Comparison of ENCODE assay signal across 8 mouse cellular contexts in genomic region chr10:82814096-82814970, GRCm38 (mm10). TPM values are rescaled to one million over a fixed set of nuclear protein-coding genes. Genes with fewer than 3 reads are reported as not detected.
DNase-seq lines count a peak whose midpoint lies in the region; ATAC-seq and TF ChIP-seq lines count a peak whose summit lies in the region.

No protein-coding gene starts in this region.

- 41% methylated on average over 19 of the region's 19 CpGs for WGBS in heart, embryonic 12.5 days
- 35% methylated on average over 19 of the region's 19 CpGs for WGBS in intestine, embryonic 16.5 days

- intact Hi-C loops in heart, postnatal 10 days (cut with DNase I), result loop anchor here (5.0 to 10.0 kb wide), 2 partner anchors 48 to 380 kb away; no protein-coding TSS in a partner anchor
- intact Hi-C loops in left cerebral cortex, postnatal 14 days (cut with DNase I), result no loop called here
- intact Hi-C loops in heart, postnatal 25 days (cut with DNase I), result loop anchor here (5.0 kb wide), 1 partner anchor 43 kb away; no protein-coding TSS in a partner anchor

- 0 out of 2 replicates have a peak, but pooled peaks cover 7% of the 10 kb centered on the region for H3K27me3 ChIP-seq in heart, embryonic 12.5 days (replicated peaks)
- H3K27me3 ChIP-seq in intestine, embryonic 16.5 days (replicated peaks; ENCODE audit: control insufficient read depth, insufficient read depth, low read length), result no peaks in the 10 kb centered on the region

- H3K9me3 ChIP-seq in heart, embryonic 12.5 days (replicated peaks), result no peaks in the 10 kb centered on the region
- H3K9me3 ChIP-seq in intestine, embryonic 16.5 days (ENCODE audit: control insufficient read depth, low read length), result no peaks in the 10 kb centered on the region

- no peak for TF ChIP-seq POLR2A in bone marrow macrophage, adult 2 months (IDR thresholded peaks at IDR 0.05; ENCODE audit: borderline replicate concordance, low read depth, low read length)

- TF ChIP-seq CTCF in bone marrow macrophage, adult 2 months (IDR thresholded peaks at IDR 0.05; ENCODE audit: low read depth, low read length), result no peak

- no peak overlapping the region for H3K4me2 ChIP-seq in heart, embryonic 12.5 days
- H3K4me2 ChIP-seq in intestine, embryonic 16.5 days (ENCODE audit: low read depth, low read length), result no peak overlapping the region

- no peak overlapping the region for H3K27ac ChIP-seq in heart, embryonic 12.5 days (ENCODE audit: poor library complexity, severe bottlenecking)
- peak overlapping the region; percentile 48 for H3K27ac ChIP-seq in bone marrow macrophage, adult 2 months (ENCODE audit: insufficient read depth, low read depth, low read length)
- H3K27ac ChIP-seq in intestine, embryonic 16.5 days (ENCODE audit: low read length), result no peak overlapping the region

- H3K4me3 ChIP-seq in heart, embryonic 12.5 days, result no peak overlapping the region
- peak overlapping the region; percentile 6; the same call in 1 of the 2 replicates for H3K4me3 ChIP-seq in bone marrow macrophage, adult 2 months (ENCODE audit: insufficient read depth, low read length)
- no peak overlapping the region for H3K4me3 ChIP-seq in intestine, embryonic 16.5 days (ENCODE audit: low read length)

- no peak overlapping the region; the same call in 1 of the 2 replicates for H3K9ac ChIP-seq in heart, embryonic 12.5 days
- no peak overlapping the region for H3K9ac ChIP-seq in intestine, embryonic 16.5 days (ENCODE audit: low read depth, low read length)

- DNase-seq in heart, postnatal 10 days, result no peak
- peak; percentile 48 for DNase-seq in kidney, postnatal 10 days
- DNase-seq in left cerebral cortex, postnatal 14 days (ENCODE audit: low spot score in 2 of 2), result no peak
- DNase-seq in heart, postnatal 25 days (ENCODE audit: low spot score), result no peak

- peak; percentile 33; the same call in 1 of the 2 replicates for ATAC-seq in heart, embryonic 12.5 days (ENCODE audit: insufficient number of reproducible peaks, low FRiP score)
- ATAC-seq in neutrophil, adult 5-6 weeks (ENCODE audit: extremely low read depth, insufficient number of reproducible peaks, low FRiP score, poor library complexity, severe bottlenecking), result peak; percentile 68; the same call in 1 of the 2 replicates
- no peak for ATAC-seq in intestine, embryonic 16.5 days

- no peaks in the 10 kb centered on the region for H3K36me3 ChIP-seq in heart, embryonic 12.5 days
- H3K36me3 ChIP-seq in intestine, embryonic 16.5 days (ENCODE audit: control insufficient read depth, insufficient read depth, low read length), result no peaks in the 10 kb centered on the region

- peaks cover 12% of the 10 kb centered on the region for H3K4me1 ChIP-seq in heart, embryonic 12.5 days (replicated peaks)
- H3K4me1 ChIP-seq in bone marrow macrophage, adult 2 months (ENCODE audit: control insufficient read depth, insufficient read depth, low read length), result peaks cover 15% of the 10 kb centered on the region
- H3K4me1 ChIP-seq in intestine, embryonic 16.5 days (ENCODE audit: control insufficient read depth, insufficient read depth, low read length), result no peaks in the 10 kb centered on the region

RNA-seq across cellular contexts. Expression of gene Txnrd1, which starts 19.4 kb away (rescaled TPM):
- polyA plus RNA-seq in heart, embryonic 12.5 days (2016; fragmentation: Nextera tagmentation; extraction: Ambion mirVana), result 90.9 and 92.6 TPM in 2 replicates
- total RNA-seq in heart, postnatal 10 days (2021), result 10 to 100 TPM; 51.2 TPM
- polyA plus RNA-seq in bone marrow macrophage, adult 2 months (2012; ENCODE audit: insufficient read depth, insufficient read length, missing spikeins), result 82.9 and 88.9 TPM in 2 replicates
- 35.6 and 42.0 TPM in 2 replicates for total RNA-seq in neutrophil, adult 5-6 weeks (2017)
- polyA plus RNA-seq in intestine, embryonic 16.5 days (2015; fragmentation: Nextera tagmentation; extraction: Ambion mirVana), result 107 and 108 TPM in 2 replicates
- 10 to 100 TPM; 45.6 to 48.6 TPM for total RNA-seq in left cerebral cortex, postnatal 14 days (2021)
- 10 to 100 TPM; 44.1 to 50.2 TPM for total RNA-seq in heart, postnatal 25 days (2021)

RNA-seq across cellular contexts. Expression of gene Nfyb, which starts 50.4 kb away (rescaled TPM):
- polyA plus RNA-seq in heart, embryonic 12.5 days (2016; fragmentation: Nextera tagmentation; extraction: Ambion mirVana), result 28.1 and 29.3 TPM in 2 replicates
- 10 to 100 TPM; 18.4 to 19.9 TPM for total RNA-seq in heart, postnatal 10 days (2021)
- 17.1 and 19.1 TPM in 2 replicates for polyA plus RNA-seq in bone marrow macrophage, adult 2 months (2012; ENCODE audit: insufficient read depth, insufficient read length, missing spikeins)
- 66.2 and 66.4 TPM in 2 replicates for total RNA-seq in neutrophil, adult 5-6 weeks (2017)
- 31.4 and 34.7 TPM in 2 replicates for polyA plus RNA-seq in intestine, embryonic 16.5 days (2015; fragmentation: Nextera tagmentation; extraction: Ambion mirVana)
- 10 to 100 TPM; 61.6 to 70.6 TPM for total RNA-seq in left cerebral cortex, postnatal 14 days (2021)
- total RNA-seq in heart, postnatal 25 days (2021), result 10 to 100 TPM; 13.3 to 17.6 TPM

RNA-seq across cellular contexts. Expression of gene Eid3, which starts 52.1 kb away (rescaled TPM):
- polyA plus RNA-seq in heart, embryonic 12.5 days (2016; fragmentation: Nextera tagmentation; extraction: Ambion mirVana), result 0.31 and 0.39 TPM in 2 replicates
- total RNA-seq in heart, postnatal 10 days (2021), result 1 to 10 TPM in 1 of 2 experiments, under 1 TPM in 1; 0.60 to 1.8 TPM
- 3.5 and 4.3 TPM in 2 replicates for polyA plus RNA-seq in bone marrow macrophage, adult 2 months (2012; ENCODE audit: insufficient read depth, insufficient read length, missing spikeins)
- 9.2 and 11.4 TPM in 2 replicates for total RNA-seq in neutrophil, adult 5-6 weeks (2017)
- polyA plus RNA-seq in intestine, embryonic 16.5 days (2015; fragmentation: Nextera tagmentation; extraction: Ambion mirVana), result 0.20 and 0.23 TPM in 2 replicates
- 1 to 10 TPM; 1.1 to 2.2 TPM for total RNA-seq in left cerebral cortex, postnatal 14 days (2021)
- total RNA-seq in heart, postnatal 25 days (2021), result 1 to 10 TPM in 1 of 2 experiments, under 1 TPM in 1; 0.57 to 1.3 TPM
